Mouse (Mus musculus): ENCODE measurements around the gene Psmc2. TPM values are rescaled to one million over a fixed set of nuclear protein-coding genes. Genes with fewer than 3 reads are reported as not detected.

The Psmc2 gene
- polyA plus RNA-seq, 1 experiment from 2014 or later, result 128 TPM

DNA sequence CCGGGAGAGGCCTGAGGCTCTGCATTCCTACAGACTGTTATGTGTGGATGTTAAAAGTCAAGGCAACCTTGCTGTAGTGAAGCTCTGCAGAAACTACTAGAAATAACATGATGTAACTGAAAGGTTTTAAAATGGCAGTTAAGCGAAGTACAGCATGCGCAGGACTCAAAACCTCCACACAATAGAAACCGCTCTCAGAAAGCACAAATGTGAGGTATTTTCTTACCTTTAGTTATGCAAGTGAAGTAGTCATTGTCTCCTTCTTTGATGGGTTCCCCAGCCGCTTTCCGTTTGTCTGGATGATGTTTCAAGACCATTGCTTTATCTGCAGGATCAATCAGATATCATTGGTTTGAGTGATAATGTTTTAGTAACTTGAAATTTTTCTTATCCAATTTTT lies 8.6 kb upstream of the Psmc2 start:
- Histone ChIP-seq H3K9ac (no peak overlapping the region), H3K4me1 (replicated peaks) (no peaks in the 10 kb centered on the region), H3K4me2 (no peak overlapping the region), H3K4me3 (no peak overlapping the region), H3K27ac (no peak overlapping the region), H3K27me3 (no peaks in the 10 kb centered on the region), H3K9me3 (replicated peaks) (no peaks in the 10 kb centered on the region), H3K36me3 (peaks cover 59% of the 10 kb centered on the region)
- ATAC-seq (replicated peaks; ENCODE audit: insufficient number of reproducible peaks, insufficient read depth, low FRiP score, low read depth), result no peak
- WGBS, result 87% methylated on average over 6 of the region's 6 CpGs

DNA sequence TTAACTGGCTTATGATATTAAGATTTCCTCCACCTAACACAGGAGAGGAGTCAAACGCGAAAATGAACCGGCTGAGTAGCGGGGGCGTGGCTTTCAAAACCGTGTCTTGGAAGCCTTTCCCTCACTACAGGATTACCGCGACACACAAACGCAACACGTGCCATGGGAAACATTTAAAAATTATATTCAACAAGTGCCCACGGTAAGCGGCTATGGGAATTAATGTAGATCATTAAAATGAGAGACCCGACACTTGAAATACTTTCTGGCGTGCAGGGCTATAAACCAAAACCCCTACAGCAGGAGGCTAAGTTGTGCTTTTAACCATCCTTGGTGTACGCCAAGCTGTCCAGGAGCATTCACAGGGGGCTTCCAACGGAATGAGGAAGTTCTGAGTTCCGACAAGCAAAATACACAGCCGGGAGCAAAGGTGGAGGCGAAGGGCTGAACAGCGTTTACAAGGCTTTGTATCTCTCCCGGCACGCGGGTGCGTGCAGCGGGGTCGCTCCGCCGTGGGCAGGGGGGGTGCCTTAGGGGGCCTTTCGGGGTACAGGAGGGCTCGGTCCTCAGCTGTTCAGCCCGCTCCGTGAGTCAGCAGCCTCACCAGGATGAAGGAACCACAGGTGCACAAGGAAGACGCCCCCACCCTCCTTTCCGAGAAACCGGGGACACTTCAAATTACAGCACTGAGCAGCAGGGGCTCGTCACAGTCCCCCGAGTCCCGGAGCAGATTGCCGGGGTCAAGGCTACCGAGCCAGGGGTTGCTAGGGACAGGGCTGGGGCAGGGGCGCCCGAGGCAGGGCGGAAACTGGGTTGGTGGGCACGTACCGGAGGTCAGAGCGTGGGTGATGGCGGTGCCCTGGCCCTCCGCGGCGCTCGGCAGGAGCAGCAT lies 676 bp upstream of the Psmc2 start:
- no peaks in the 10 kb centered on the region for H3K9me3 ChIP-seq (replicated peaks)
- peak overlapping the region; percentile 98 for H3K4me3 ChIP-seq

DNA sequence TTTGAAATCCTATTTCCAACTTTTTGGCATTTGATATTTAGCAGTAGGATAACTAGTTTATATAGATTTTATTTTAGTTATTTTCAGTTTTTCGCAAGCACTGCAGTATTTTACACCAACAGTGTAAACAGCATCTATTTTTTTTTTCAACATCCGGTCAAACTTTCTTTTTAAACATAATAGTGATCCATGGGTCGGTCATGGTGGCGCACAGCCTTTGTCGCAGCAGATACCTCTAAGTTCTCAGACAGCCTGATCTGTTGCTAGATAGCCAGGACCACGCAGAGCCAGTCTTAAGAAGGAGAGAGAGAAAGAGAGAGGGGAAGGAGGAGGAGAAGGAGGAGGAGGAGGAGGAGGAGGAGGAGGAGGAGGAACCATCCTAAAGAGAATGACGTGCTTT lies 693 bp downstream of the Psmc2 start:
- peaks cover 11% of the 10 kb centered on the region for H3K4me1 ChIP-seq (replicated peaks)
- H3K4me2 ChIP-seq, result peak overlapping the region; percentile 82
- no peaks in the 10 kb centered on the region for H3K27me3 ChIP-seq
- no peak overlapping the region for H3K9ac ChIP-seq
- no peaks in the 10 kb centered on the region for H3K9me3 ChIP-seq (replicated peaks)
- H3K27ac ChIP-seq, result no peak overlapping the region
- peaks cover 22% of the 10 kb centered on the region for H3K36me3 ChIP-seq
- no peak for ATAC-seq (replicated peaks; ENCODE audit: insufficient number of reproducible peaks, insufficient read depth, low FRiP score, low read depth)
- no peak overlapping the region for H3K4me3 ChIP-seq
- 80% methylated on average over 7 of the region's 7 CpGs for WGBS

More for the DNA sequence above, 676 bp upstream of the Psmc2 start:
- H3K27ac ChIP-seq, result peak overlapping the region; percentile 64
- H3K27me3 ChIP-seq, result no peaks in the 10 kb centered on the region
- under 1% methylated on average over 51 of the region's 51 CpGs for WGBS
- peak overlapping the region; percentile 82 for H3K4me2 ChIP-seq
- peaks cover 36% of the 10 kb centered on the region for H3K36me3 ChIP-seq
- peak; percentile 61 for ATAC-seq (replicated peaks; ENCODE audit: insufficient number of reproducible peaks, insufficient read depth, low FRiP score, low read depth)
- H3K9ac ChIP-seq, result peak overlapping the region; percentile 75
- H3K4me1 ChIP-seq (replicated peaks), result peaks cover 11% of the 10 kb centered on the region

DNA sequence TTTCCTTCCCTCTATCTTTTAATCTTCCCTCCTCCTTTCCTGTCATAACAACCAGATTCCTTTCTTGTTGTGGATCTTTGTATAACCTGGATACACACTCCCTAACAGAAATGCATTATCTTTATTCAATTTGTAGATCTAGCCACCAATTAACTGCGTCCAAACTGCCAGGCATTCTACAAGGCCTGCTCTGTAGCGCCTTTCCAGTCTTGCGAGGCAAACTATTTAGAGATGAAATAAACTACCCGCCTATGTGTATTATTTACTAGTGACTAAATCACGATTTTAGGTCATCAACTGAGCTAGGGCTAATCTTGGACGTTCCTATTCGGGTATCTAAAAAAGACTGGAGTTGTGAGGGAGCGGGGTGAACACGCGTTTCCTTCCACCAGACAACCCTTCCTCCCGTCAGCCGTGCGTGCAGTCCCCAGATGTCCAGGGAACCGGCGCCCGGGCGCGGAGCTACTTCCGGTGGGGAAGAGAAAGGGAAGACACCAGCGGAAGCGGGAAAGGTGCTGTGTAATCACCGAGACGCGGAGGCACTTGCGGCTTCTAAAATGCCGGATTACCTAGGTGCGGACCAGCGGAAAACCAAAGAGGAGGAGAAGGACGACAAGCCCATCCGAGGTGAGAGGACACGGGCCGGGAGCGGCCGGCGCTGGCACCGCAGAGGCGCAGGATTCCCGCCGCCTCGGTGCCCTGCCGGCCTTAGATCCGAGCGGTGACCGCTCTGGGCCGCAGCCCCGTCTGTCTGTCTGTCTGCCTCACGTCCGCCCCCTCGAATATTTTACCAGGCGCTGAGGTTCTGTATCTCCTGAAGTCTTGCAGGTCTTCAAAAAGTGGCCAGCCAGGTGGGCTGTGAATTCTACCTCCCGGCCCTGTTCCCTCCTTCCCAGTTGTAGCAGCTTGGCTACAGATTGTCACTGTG lies 1.4 kb downstream of the Psmc2 start:
- Histone ChIP-seq H3K27me3 (no peaks in the 10 kb centered on the region), H3K9ac (peak overlapping the region; percentile 84), H3K4me3 (peak overlapping the region; percentile 81), H3K9me3 (replicated peaks) (no peaks in the 10 kb centered on the region), H3K4me2 (peak overlapping the region; percentile 66), H3K27ac (peak overlapping the region; percentile 75), H3K36me3 (peaks cover 15% of the 10 kb centered on the region), H3K4me1 (replicated peaks) (peaks cover 11% of the 10 kb centered on the region)
- WGBS, result 2% methylated on average over 51 of the region's 51 CpGs
- ATAC-seq (replicated peaks; ENCODE audit: insufficient number of reproducible peaks, insufficient read depth, low FRiP score, low read depth), result peak; percentile 81

- whole genome bisulfite sequencing, result 29% methylated on average over 11 of the region's 11 CpGs
- no peaks in the 10 kb centered on the region for H3K9me3 ChIP-seq (replicated peaks)
- peaks cover 11% of the 10 kb centered on the region for H3K4me1 ChIP-seq (replicated peaks)
- H3K27ac ChIP-seq, result peak overlapping the region; percentile 75
- H3K27me3 ChIP-seq, result no peaks in the 10 kb centered on the region
- H3K36me3 ChIP-seq, result peaks cover 6% of the 10 kb centered on the region
- peak overlapping the region; percentile 66 for H3K4me2 ChIP-seq
- ATAC-seq (replicated peaks; ENCODE audit: insufficient number of reproducible peaks, insufficient read depth, low FRiP score, low read depth), result no peak
- H3K4me3 ChIP-seq, result peak overlapping the region; percentile 81
- H3K9ac ChIP-seq, result peak overlapping the region; percentile 84
Measured at GRCm38 (mm10) chr5:21787186-21788105, 2.4 kb downstream of the Psmc2 start.

DNA sequence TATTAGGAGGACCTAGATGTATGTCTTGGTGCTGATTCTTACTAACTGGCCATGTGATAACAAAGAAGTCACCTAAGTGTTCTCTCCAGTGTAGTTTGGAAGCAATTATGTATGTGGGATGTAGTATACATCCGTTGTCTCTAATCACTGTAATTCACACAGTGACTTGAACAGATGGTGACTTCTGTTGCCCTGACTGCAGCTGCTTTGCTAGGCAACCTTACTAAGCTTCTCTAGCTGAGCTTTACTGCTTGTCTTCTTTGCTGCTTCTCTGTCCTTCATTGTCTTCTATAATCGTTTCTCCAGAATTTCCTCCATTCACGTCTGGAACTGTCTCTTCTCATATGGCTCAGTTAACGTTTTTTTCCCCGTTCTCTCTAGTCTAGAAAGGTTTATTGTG lies 4.0 kb downstream of the Psmc2 start:
- Histone ChIP-seq H3K27ac (no peak overlapping the region), H3K4me1 (replicated peaks) (peaks cover 11% of the 10 kb centered on the region), H3K4me3 (no peak overlapping the region), H3K9me3 (replicated peaks) (no peaks in the 10 kb centered on the region), H3K36me3 (no peaks in the 10 kb centered on the region), H3K27me3 (no peaks in the 10 kb centered on the region), H3K9ac (no peak overlapping the region), H3K4me2 (no peak overlapping the region)
- no peak for ATAC-seq (replicated peaks; ENCODE audit: insufficient number of reproducible peaks, insufficient read depth, low FRiP score, low read depth)
- WGBS, result 78% methylated on average over 5 of the region's 5 CpGs

- ATAC-seq (replicated peaks; ENCODE audit: insufficient number of reproducible peaks, insufficient read depth, low FRiP score, low read depth), result no peak
- H3K36me3 ChIP-seq, result peaks cover 19% of the 10 kb centered on the region
Measured at GRCm38 (mm10) chr5:21792166-21792565, 7.1 kb downstream of the Psmc2 start.

GRCm38 (mm10) chr5:21802907-21803306 lies 17.8 kb downstream of the Psmc2 start:
- no peak for ATAC-seq (replicated peaks; ENCODE audit: insufficient number of reproducible peaks, insufficient read depth, low FRiP score, low read depth)
- Histone ChIP-seq H3K4me1 (replicated peaks) (no peaks in the 10 kb centered on the region), H3K27me3 (no peaks in the 10 kb centered on the region), H3K4me2 (no peak overlapping the region), H3K9me3 (replicated peaks) (no peaks in the 10 kb centered on the region), H3K27ac (no peak overlapping the region), H3K4me3 (no peak overlapping the region), H3K36me3 (peaks cover 45% of the 10 kb centered on the region), H3K9ac (no peak overlapping the region)
- WGBS, result 86% methylated on average over 9 of the region's 9 CpGs

More at GRCm38 (mm10) chr5:21792166-21792565, 7.1 kb downstream of the Psmc2 start:
- Histone ChIP-seq H3K27me3 (no peaks in the 10 kb centered on the region), H3K4me2 (no peak overlapping the region), H3K9ac (no peak overlapping the region), H3K4me3 (no peak overlapping the region), H3K27ac (no peak overlapping the region), H3K4me1 (replicated peaks) (peaks cover 11% of the 10 kb centered on the region), H3K9me3 (replicated peaks) (no peaks in the 10 kb centered on the region)

DNA sequence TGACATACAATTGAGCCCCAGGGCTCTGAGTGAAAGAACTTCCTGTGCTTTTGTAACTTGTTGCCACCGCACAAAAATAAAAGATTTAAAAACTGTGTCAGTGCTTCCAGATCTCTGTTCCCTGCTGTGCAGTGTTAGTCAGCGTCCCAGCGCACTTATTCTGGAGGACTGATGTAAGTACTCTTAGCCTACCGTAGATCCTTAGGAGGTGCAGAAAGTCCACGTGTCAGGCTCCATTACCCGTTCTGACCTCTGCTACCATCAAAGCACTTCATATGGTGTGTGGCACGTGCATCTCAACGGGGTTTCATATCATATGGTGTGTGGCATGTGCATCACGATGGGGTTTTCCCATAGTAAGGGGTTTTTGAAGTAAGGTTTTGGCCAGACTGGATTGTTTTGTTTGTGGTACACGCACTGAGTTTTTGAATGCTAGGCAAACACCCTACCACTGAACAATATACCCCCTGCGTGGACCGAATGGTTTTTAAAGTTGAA lies 18.7 kb downstream of the Psmc2 start:
- no peak overlapping the region for H3K27ac ChIP-seq
- no peak overlapping the region for H3K9ac ChIP-seq
- H3K4me1 ChIP-seq (replicated peaks), result no peaks in the 10 kb centered on the region
- no peak overlapping the region for H3K4me2 ChIP-seq
- no peaks in the 10 kb centered on the region for H3K9me3 ChIP-seq (replicated peaks)
- WGBS, result 92% methylated on average over 12 of the region's 12 CpGs
- no peak for ATAC-seq (replicated peaks; ENCODE audit: insufficient number of reproducible peaks, insufficient read depth, low FRiP score, low read depth)
- peaks cover 45% of the 10 kb centered on the region for H3K36me3 ChIP-seq
- no peak overlapping the region for H3K4me3 ChIP-seq
- H3K27me3 ChIP-seq, result no peaks in the 10 kb centered on the region

GRCm38 (mm10) chr5:21804837-21805236 lies 19.8 kb downstream of the Psmc2 start:
- H3K4me2 ChIP-seq, result no peak overlapping the region
- H3K4me3 ChIP-seq, result no peak overlapping the region
- H3K36me3 ChIP-seq, result peaks cover 36% of the 10 kb centered on the region
- no peaks in the 10 kb centered on the region for H3K27me3 ChIP-seq
- H3K9me3 ChIP-seq (replicated peaks), result no peaks in the 10 kb centered on the region
- H3K4me1 ChIP-seq (replicated peaks), result no peaks in the 10 kb centered on the region
- ATAC-seq (replicated peaks; ENCODE audit: insufficient number of reproducible peaks, insufficient read depth, low FRiP score, low read depth), result no peak
- 46% methylated on average over 4 of the region's 4 CpGs for WGBS
- H3K9ac ChIP-seq, result no peak overlapping the region
- H3K27ac ChIP-seq, result no peak overlapping the region

All from heart, embryonic 15.5 days (tissue).